Mouse (Mus musculus) midbrain, embryonic 11.5 days (tissue): ENCODE results near the gene Taar9. TPM values are rescaled to one million over a fixed set of nuclear protein-coding genes. Genes with fewer than 3 reads are reported as not detected.
"Not testable (repeated sequence)": the region's sequence is repeated elsewhere in the genome, so short reads cannot be mapped to it uniquely, and the experiment has no call there.

Source experiments
- ATAC-seq: fragments of 200-750 bp; cut with Nextera tagmentation; 2 replicates; pipeline ENCODE4 v1.8.0; 2017; ENCODE audit warnings: moderate TSS enrichment, moderate library complexity; ENCODE audit not compliant: low FRiP score
- DNase-seq: peaks from one replicate; pipeline ENCODE4 v3.0.0; 2015; ENCODE audit warnings: low spot score; ENCODE audit errors: missing footprints
- H3K27ac ChIP-seq: fragments of 300-500 bp; sonication (generic); 2 replicates; pipeline ENCODE4 v1.5.1; 2014; ENCODE audit warnings: low read depth, low read length
- H3K27me3 ChIP-seq: fragments of 300-500 bp; sonication (generic); 2 replicates; pipeline ENCODE4 v1.6.1; 2014; ENCODE audit warnings: mild to moderate bottlenecking, low read length, moderate library complexity, mixed read lengths; ENCODE audit not compliant: control insufficient read depth, insufficient read depth
- H3K36me3 ChIP-seq: fragments of 300-500 bp; sonication (generic); 2 replicates; pipeline ENCODE4 v1.6.1; 2014; ENCODE audit warnings: mild to moderate bottlenecking, low read length, moderate library complexity, mixed read lengths; ENCODE audit not compliant: control insufficient read depth, insufficient read depth
- H3K4me1 ChIP-seq: fragments of 300-500 bp; sonication (generic); 2 replicates; pipeline ENCODE4 v1.6.1; 2014; ENCODE audit warnings: low read length; ENCODE audit not compliant: control insufficient read depth, insufficient read depth
- H3K4me2 ChIP-seq: fragments of 300-500 bp; sonication (generic); 2 replicates; pipeline ENCODE4 v1.6.1; 2014; ENCODE audit warnings: mild to moderate bottlenecking, moderate library complexity
- H3K4me3 ChIP-seq: fragments of 300-500 bp; sonication (generic); 2 replicates; pipeline ENCODE4 v1.5.1; 2014; ENCODE audit warnings: low read depth, low read length
- H3K9ac ChIP-seq: fragments of 300-500 bp; sonication (generic); 2 replicates; pipeline ENCODE4 v1.6.1; 2014; ENCODE audit warnings: low read length
- H3K9me3 ChIP-seq: fragments of 300-500 bp; sonication (generic); 2 replicates; pipeline ENCODE4 v1.6.1; 2016; ENCODE audit warnings: low read length; ENCODE audit not compliant: control insufficient read depth
- WGBS: fragments of 180-500 bp; shearing (Covaris S2); extraction: QIAGEN DNeasy Blood & Tissue Kit; methylation state at CpG from one replicate; pipeline ENCODE4 v1.1.7; 2014; 5-methylcytosine and 5-hydroxymethylcytosine counted together
- polyA plus RNA-seq: library from polyadenylated mRNA; unstranded; fragments of >200 nt; fragmentation: Nextera tagmentation; extraction: Ambion mirVana; gene quantifications from 2 replicates; pipeline ENCODE4 v1.2.1, GENCODE M21; 2014

The Taar9 gene
- polyA plus RNA-seq, 1 experiment from 2014 or later: not detected

DNA sequence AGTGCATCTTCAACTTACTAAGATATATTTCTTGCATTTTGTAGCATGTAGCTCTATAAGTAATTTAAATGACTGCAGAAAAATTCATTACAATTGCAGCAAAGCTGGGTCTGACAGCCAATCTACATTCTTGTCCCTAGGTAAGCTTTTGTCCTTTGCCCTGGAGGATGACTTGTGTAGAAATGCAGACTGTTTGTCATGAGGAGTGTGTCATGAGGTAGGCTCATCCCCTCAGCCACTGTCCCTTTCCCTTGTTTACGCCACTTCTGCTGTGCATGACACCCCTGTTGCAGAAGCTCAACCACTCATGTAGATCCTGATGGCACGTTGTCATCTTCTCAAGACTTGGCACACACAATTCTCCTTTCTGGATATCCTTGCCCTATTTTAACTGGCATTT, 22.2 kb downstream of the Taar9 start:
- Histone ChIP-seq H3K36me3 (no peaks in the 10 kb centered on the region), H3K27me3 (no peaks in the 10 kb centered on the region), H3K27ac (no peak overlapping the region), H3K4me3 (no peak overlapping the region), H3K4me1 (no peaks in the 10 kb centered on the region), H3K9ac (no peak overlapping the region), H3K4me2 (no peak overlapping the region), H3K9me3 (no peaks in the 10 kb centered on the region)
- DNase-seq (no peak), ATAC-seq (no peak)
- WGBS: 79% methylated on average over 2 of the region's 2 CpGs

DNA sequence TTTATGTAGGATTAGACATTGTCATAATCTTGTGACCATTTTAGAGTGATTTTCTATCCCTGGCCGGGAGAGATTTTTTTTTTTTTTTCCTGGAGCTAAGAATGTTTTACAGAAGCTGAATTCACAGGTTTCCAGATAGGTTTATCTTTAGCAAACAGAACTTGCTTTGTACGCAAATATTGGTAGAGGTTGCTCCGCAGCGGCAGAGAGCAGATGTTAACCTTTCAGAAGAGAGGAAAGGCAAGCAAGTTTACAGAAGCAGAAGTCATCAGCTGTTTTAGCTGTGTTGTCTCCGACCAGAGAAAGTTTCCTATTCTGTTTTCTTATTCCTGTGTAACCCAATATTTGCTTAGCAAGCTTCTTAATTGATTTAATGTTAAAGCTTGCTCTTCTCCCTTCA, 22.8 kb downstream of the Taar9 start:
- no peaks in the 10 kb centered on the region for H3K27me3 ChIP-seq
- no peak overlapping the region for H3K27ac ChIP-seq
- H3K9ac ChIP-seq: no peak overlapping the region
- DNase-seq: no peak
- ATAC-seq: no peak
- H3K9me3 ChIP-seq: no peaks in the 10 kb centered on the region
- H3K4me3 ChIP-seq: no peak overlapping the region
- H3K4me1 ChIP-seq: no peaks in the 10 kb centered on the region
- no peak overlapping the region for H3K4me2 ChIP-seq
- WGBS: 79% methylated on average over 5 of the region's 5 CpGs
- no peaks in the 10 kb centered on the region for H3K36me3 ChIP-seq

GRCm38 (mm10) chr10:24085936-24086335, 23.4 kb downstream of the Taar9 start:
- no peak for DNase-seq
- WGBS: 54% methylated on average over 5 of the region's 5 CpGs
- H3K36me3 ChIP-seq: no peaks in the 10 kb centered on the region
- no peaks in the 10 kb centered on the region for H3K9me3 ChIP-seq
- H3K4me1 ChIP-seq: no peaks in the 10 kb centered on the region
- no peak overlapping the region for H3K27ac ChIP-seq
- H3K4me3 ChIP-seq: no peak overlapping the region
- no peak for ATAC-seq
- H3K9ac ChIP-seq: no peak overlapping the region
- H3K4me2 ChIP-seq: no peak overlapping the region
- no peaks in the 10 kb centered on the region for H3K27me3 ChIP-seq

DNA sequence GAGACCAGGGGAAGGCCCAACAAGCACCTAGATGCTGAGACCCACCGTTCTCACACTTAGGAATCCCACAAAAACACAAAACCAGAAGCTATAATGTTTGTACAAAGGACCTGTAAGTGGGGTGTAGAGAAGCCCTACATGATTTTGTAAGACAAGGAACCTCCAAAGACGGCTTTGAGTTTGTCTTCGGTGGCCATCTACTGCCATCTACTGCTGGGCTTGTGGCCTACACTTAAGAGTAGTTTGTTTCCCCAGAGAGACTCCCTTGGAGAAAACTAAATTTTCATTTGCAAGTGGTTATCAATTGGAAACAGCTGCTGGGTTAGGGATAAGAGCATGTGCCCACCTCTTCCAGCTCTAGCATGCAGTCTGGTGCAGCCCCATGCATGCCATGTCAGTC, 29.2 kb downstream of the Taar9 start:
- ATAC-seq: 0 out of 2 replicates have a peak, but pooled peaks have one; percentile 14
- Histone ChIP-seq H3K4me2 (no peak overlapping the region), H3K4me3 (no peak overlapping the region), H3K9ac (no peak overlapping the region), H3K4me1 (no peaks in the 10 kb centered on the region), H3K27me3 (no peaks in the 10 kb centered on the region), H3K27ac (no peak overlapping the region), H3K9me3 (no peaks in the 10 kb centered on the region), H3K36me3 (no peaks in the 10 kb centered on the region)
- no peak for DNase-seq
- 52% methylated on average over 3 of the region's 3 CpGs for WGBS

DNA sequence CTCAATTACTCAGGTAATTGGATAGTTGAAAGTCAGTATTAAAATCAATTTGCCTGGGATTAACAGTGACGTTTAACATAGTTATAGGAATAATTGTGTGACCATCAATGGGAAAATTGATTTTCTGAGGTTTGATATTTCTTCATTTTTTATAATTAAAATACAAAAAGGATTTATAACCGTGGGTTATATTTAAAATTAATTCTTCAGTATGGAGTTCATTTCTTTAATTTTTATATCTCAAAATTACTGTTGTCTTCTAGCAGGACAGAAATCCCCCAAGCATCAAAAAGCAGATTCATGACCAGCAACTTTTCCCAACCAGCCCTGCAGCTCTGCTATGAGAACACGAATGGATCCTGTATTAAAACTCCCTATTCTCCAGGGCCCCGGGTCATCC, 33.1 kb downstream of the Taar9 start, which contains the start of gene Taar8a:
Gene Taar8a (plus strand): TSS at position 301 of the 400 bp plus-strand sequence.
- H3K27me3 ChIP-seq, H3K4me1 ChIP-seq, H3K9me3 ChIP-seq, ATAC-seq, DNase-seq, H3K36me3 ChIP-seq, H3K9ac ChIP-seq, H3K4me2 ChIP-seq, H3K27ac ChIP-seq, H3K4me3 ChIP-seq: not testable (repeated sequence)
- WGBS: 84% methylated on average over 2 of the region's 4 CpGs

DNA sequence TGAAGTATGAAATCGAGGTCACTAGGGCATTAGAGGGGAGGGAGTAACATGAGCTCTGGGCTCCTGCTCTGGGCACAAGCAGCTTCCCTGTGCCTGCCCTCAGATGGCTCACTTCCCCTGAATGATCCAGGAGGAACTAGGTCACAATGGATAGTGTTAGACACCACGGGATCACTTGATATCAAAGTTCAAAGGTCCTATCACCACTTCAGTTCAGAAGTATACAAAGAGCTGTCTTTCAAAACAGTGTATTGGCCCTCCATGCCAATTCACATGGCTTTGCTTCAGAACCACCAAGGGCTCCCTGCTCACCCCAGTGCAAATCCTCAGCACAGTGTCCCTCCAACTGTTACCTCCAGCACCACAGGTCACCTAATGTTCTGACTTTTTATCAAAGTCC, 34.6 kb downstream of the Taar9 start:
- not testable (repeated sequence) for ATAC-seq, H3K9ac ChIP-seq, DNase-seq, H3K36me3 ChIP-seq, H3K4me2 ChIP-seq, H3K9me3 ChIP-seq, H3K27ac ChIP-seq, H3K27me3 ChIP-seq, H3K4me3 ChIP-seq, H3K4me1 ChIP-seq
- 54% methylated on average over 2 of the region's 2 CpGs for WGBS

GRCm38 (mm10) chr10:24058986-24059385, 50.3 kb downstream of the Taar9 start:
- H3K9me3 ChIP-seq: no peaks in the 10 kb centered on the region
- no peaks in the 10 kb centered on the region for H3K36me3 ChIP-seq
- H3K4me3 ChIP-seq: no peak overlapping the region
- no peak overlapping the region for H3K9ac ChIP-seq
- 91% methylated on average over 3 of the region's 3 CpGs for WGBS
- no peak for ATAC-seq
- H3K4me1 ChIP-seq: no peaks in the 10 kb centered on the region
- H3K27me3 ChIP-seq: no peaks in the 10 kb centered on the region
- DNase-seq: no peak
- no peak overlapping the region for H3K4me2 ChIP-seq
- H3K27ac ChIP-seq: no peak overlapping the region

Other genes starting within 250 kb of the Taar9 start
- 2.6 and 2.9 TPM in 2 replicates for gene Vnn1, start 214.8 kb downstream of the Taar9 start, polyA plus RNA-seq
- not detected in 2 replicates for gene Taar1, start 189.2 kb downstream of the Taar9 start, polyA plus RNA-seq
- not detected in 2 replicates for gene Taar2, start 171.0 kb downstream of the Taar9 start, polyA plus RNA-seq
- not detected in 2 replicates for gene Taar3, start 160.0 kb downstream of the Taar9 start, polyA plus RNA-seq
- gene Taar4, start 149.0 kb downstream of the Taar9 start, polyA plus RNA-seq: not detected in 2 replicates
- gene Taar5, start 138.8 kb downstream of the Taar9 start, polyA plus RNA-seq: not detected in 2 replicates
- gene Taar6, start 123.9 kb downstream of the Taar9 start, polyA plus RNA-seq: not detected in 2 replicates
- gene Taar7a, start 116.1 kb downstream of the Taar9 start, polyA plus RNA-seq: not detected in 2 replicates
- gene Taar7b, start 109.6 kb downstream of the Taar9 start, polyA plus RNA-seq: not detected in 2 replicates
- gene Taar7d, start 82.3 kb downstream of the Taar9 start, polyA plus RNA-seq: not detected in 2 replicates
- gene Taar7e, start 71.9 kb downstream of the Taar9 start, polyA plus RNA-seq: not detected in 2 replicates
- not detected in 2 replicates for gene Taar7f, start 60.0 kb downstream of the Taar9 start, polyA plus RNA-seq
- not detected in 2 replicates for gene Taar8a, start 33.0 kb downstream of the Taar9 start, polyA plus RNA-seq
- gene Taar8b, start 17.2 kb downstream of the Taar9 start, polyA plus RNA-seq: not detected in 2 replicates
- not detected in 2 replicates for gene Taar8c, start 7.6 kb downstream of the Taar9 start, polyA plus RNA-seq
- 98.6 and 99.6 TPM in 2 replicates for gene Stx7, start 39.8 kb upstream of the Taar9 start, polyA plus RNA-seq
- gene Moxd1, start 114.0 kb upstream of the Taar9 start, polyA plus RNA-seq: 1.8 and 3.9 TPM in 2 replicates